In the genomic region with DNA sequence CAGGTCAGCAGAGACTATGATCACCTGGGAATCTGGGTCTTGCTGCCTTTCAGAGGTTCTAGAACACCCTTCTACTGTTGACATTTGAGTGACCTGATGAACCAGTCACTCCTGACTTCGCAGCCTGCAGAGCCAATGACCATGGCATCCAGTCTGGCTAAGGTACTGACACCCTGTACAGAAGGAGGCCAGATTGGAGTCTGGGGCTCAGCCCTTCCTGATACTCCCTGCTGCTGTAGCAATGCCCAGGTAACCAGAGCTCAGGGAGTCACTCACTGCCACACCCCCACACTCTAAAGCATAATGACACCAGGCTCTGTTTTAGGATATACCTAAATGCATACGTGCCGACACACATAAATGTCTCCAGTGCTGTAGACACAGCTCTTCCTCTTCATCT, we compare ENCODE assay signal across 36 mouse cellular contexts. TPM values are rescaled to one million over a fixed set of nuclear protein-coding genes. Genes with fewer than 3 reads are reported as not detected.
"Had no signal": no experiment of that assay in that cellular context is flagged by ENCODE, and none has a peak within 500 bp of the region (broad histone marks: within the 10 kb centered on the region; RNA-seq: fewer than 3 reads in every experiment).

No protein-coding gene starts in this region.

RNA-seq across cellular contexts. Expression of gene Unc93a2, which starts 2.6 kb away (rescaled TPM):
- total RNA-seq: forebrain, postnatal 0 days; heart, adult 18-20 months; heart, adult 8-10 months; heart, postnatal 10 days; heart, postnatal 25 days; heart, postnatal 4 days; layer of hippocampus, adult 8-10 months; layer of hippocampus, postnatal 14 days; layer of hippocampus, postnatal 36 days; left cerebral cortex, adult 18-20 months; left cerebral cortex, postnatal 25 days had no signal
- polyA plus RNA-seq: forebrain, postnatal 0 days; heart, embryonic 10.5 days; heart, embryonic 12.5 days; heart, embryonic 14.5 days; heart, embryonic 16.5 days; hindbrain, embryonic 10.5 days; hindbrain, embryonic 12.5 days; hindbrain, embryonic 14.5 days; hindbrain, embryonic 16.5 days; intestine, embryonic 15.5 days; limb, embryonic 11.5 days; limb, embryonic 13.5 days; liver, embryonic 11.5 days had no signal

RNA-seq across cellular contexts. Expression of gene Gm49630, which starts 10.9 kb away (rescaled TPM):
- total RNA-seq: forebrain, postnatal 0 days; gastrocnemius, adult 18-20 months; gastrocnemius, adult 8-10 months; gastrocnemius, postnatal 14 days; gastrocnemius, postnatal 36 days; heart, adult 18-20 months; heart, adult 8-10 months; heart, postnatal 10 days; heart, postnatal 25 days; heart, postnatal 4 days; layer of hippocampus, adult 18-20 months; layer of hippocampus, adult 8-10 months; layer of hippocampus, postnatal 14 days; layer of hippocampus, postnatal 36 days; left cerebral cortex, adult 18-20 months; left cerebral cortex, adult 8-10 months; left cerebral cortex, postnatal 10 days; left cerebral cortex, postnatal 25 days; left cerebral cortex, postnatal 4 days had no signal
- polyA plus RNA-seq: forebrain, postnatal 0 days; heart, embryonic 10.5 days; heart, embryonic 12.5 days; heart, embryonic 14.5 days; heart, embryonic 16.5 days; hindbrain, embryonic 10.5 days; hindbrain, embryonic 12.5 days; hindbrain, embryonic 14.5 days; hindbrain, embryonic 16.5 days; inflammation-experienced regulatory T-cells, adult 6 months; intestine, embryonic 15.5 days; kidney, adult 2 months; large intestine, adult 2 months; limb, embryonic 11.5 days; limb, embryonic 13.5 days; limb, embryonic 15.5 days; liver, embryonic 11.5 days; liver, embryonic 13.5 days had no signal

RNA-seq across cellular contexts. Expression of gene Ttll2, which starts 30.2 kb away (rescaled TPM):
- total RNA-seq: forebrain, postnatal 0 days; gastrocnemius, adult 18-20 months; gastrocnemius, adult 8-10 months; gastrocnemius, postnatal 14 days; gastrocnemius, postnatal 36 days; heart, adult 18-20 months; heart, adult 8-10 months; heart, postnatal 10 days; heart, postnatal 25 days; heart, postnatal 4 days; layer of hippocampus, adult 18-20 months; layer of hippocampus, adult 8-10 months; layer of hippocampus, postnatal 14 days; layer of hippocampus, postnatal 36 days; left cerebral cortex, adult 18-20 months; left cerebral cortex, adult 8-10 months; left cerebral cortex, postnatal 10 days; left cerebral cortex, postnatal 25 days had no signal
- polyA plus RNA-seq: forebrain, postnatal 0 days; heart, embryonic 10.5 days; heart, embryonic 12.5 days; heart, embryonic 14.5 days; heart, embryonic 16.5 days; hindbrain, embryonic 10.5 days; hindbrain, embryonic 12.5 days; hindbrain, embryonic 14.5 days; hindbrain, embryonic 16.5 days; inflammation-experienced regulatory T-cells, adult 6 months; intestine, embryonic 15.5 days; kidney, adult 2 months; limb, embryonic 11.5 days; limb, embryonic 13.5 days; limb, embryonic 15.5 days; liver, embryonic 11.5 days; liver, embryonic 13.5 days had no signal

RNA-seq across cellular contexts. Expression of gene Tcp10a, which starts 58.3 kb away (rescaled TPM):
- total RNA-seq: forebrain, postnatal 0 days; gastrocnemius, adult 18-20 months; gastrocnemius, postnatal 14 days; gastrocnemius, postnatal 36 days; heart, adult 18-20 months; heart, adult 8-10 months; heart, postnatal 10 days; heart, postnatal 25 days; heart, postnatal 4 days; left cerebral cortex, postnatal 4 days had no signal
- polyA plus RNA-seq: forebrain, postnatal 0 days; heart, embryonic 12.5 days; heart, embryonic 16.5 days; hindbrain, embryonic 10.5 days; hindbrain, embryonic 12.5 days; hindbrain, embryonic 14.5 days; inflammation-experienced regulatory T-cells, adult 6 months; intestine, embryonic 15.5 days; kidney, adult 2 months; large intestine, adult 2 months; limb, embryonic 11.5 days; limb, embryonic 13.5 days; limb, embryonic 15.5 days; liver, embryonic 11.5 days; liver, embryonic 13.5 days had no signal
